25 mouse cellular contexts compared by ENCODE assay signal in the genomic region with DNA sequence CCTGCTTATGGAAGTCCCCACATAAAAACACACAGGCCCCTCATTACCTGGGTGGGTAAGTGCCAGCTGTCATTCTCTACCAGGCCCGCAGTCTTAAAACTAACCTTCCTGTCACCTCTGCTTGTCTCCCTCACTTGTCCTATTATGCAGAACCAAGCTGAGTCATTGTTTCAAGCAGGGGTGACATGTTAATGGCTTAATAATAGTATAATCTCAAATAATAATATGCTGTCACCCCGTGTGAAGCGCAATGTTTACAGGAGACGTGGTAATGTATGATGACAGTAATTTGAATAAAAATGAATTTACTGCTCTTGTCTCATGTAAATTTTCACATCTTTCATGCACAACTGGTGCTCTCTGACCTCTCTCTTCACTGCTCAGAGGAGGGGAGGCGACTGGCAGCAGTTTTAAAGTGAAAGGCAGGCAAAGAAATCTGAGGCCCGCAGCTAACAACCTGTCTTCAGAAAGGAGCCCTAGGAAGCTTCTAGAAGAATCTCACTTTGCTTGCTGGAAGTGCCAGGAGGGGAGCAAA.
"Had no signal": no experiment of that assay in that cellular context is flagged by ENCODE, and none has a peak within 500 bp of the region (broad histone marks: within the 10 kb centered on the region; RNA-seq: fewer than 3 reads in every experiment).

No protein-coding gene starts in this region.

- H3K27ac ChIP-seq: heart, adult 2 months; heart, embryonic 13.5 days; heart, embryonic 15.5 days; hindbrain, embryonic 12.5 days; hindbrain, embryonic 14.5 days; layer of hippocampus, adult 2 months; left cerebral cortex, adult 2 months; limb, embryonic 10.5 days; limb, embryonic 12.5 days; liver, embryonic 13.5 days; liver, embryonic 15.5 days had no signal

- H3K36me3 ChIP-seq: heart, embryonic 13.5 days; heart, embryonic 15.5 days; hindbrain, embryonic 12.5 days; limb, embryonic 10.5 days; limb, embryonic 12.5 days; liver, embryonic 13.5 days; liver, embryonic 15.5 days had no signal

- DNase-seq: gastrocnemius, postnatal 14 days; gastrocnemius, postnatal 36 days; heart, adult 2 months; heart, postnatal 14 days; heart, postnatal 36 days; kidney, adult 11 months; kidney, adult 2 months; kidney, adult 9 months; kidney, postnatal 25 days; liver; liver, embryonic 13.5 days; liver, postnatal 0 days had no signal

- H3K27me3 ChIP-seq: heart, embryonic 13.5 days; heart, embryonic 15.5 days; hindbrain, embryonic 12.5 days; liver, embryonic 13.5 days; liver, embryonic 15.5 days had no signal

- H3K4me1 ChIP-seq: limb, embryonic 12.5 days; liver, embryonic 13.5 days; liver, embryonic 15.5 days had no signal

- H3K4me3 ChIP-seq: heart, adult 2 months; heart, embryonic 13.5 days; heart, embryonic 15.5 days; hindbrain, embryonic 12.5 days; layer of hippocampus, adult 2 months; left cerebral cortex, adult 2 months; limb, embryonic 10.5 days; limb, embryonic 12.5 days; liver, embryonic 13.5 days; liver, embryonic 15.5 days had no signal

- H3K9ac ChIP-seq: heart, embryonic 13.5 days; heart, embryonic 15.5 days; hindbrain, embryonic 12.5 days; hindbrain, embryonic 14.5 days; limb, embryonic 12.5 days; liver, embryonic 13.5 days; liver, embryonic 15.5 days; liver, postnatal 0 days had no signal

- ATAC-seq: hindbrain, embryonic 16.5 days; intestine, embryonic 16.5 days; liver, postnatal 0 days had no signal

- H3K9me3 ChIP-seq: heart, embryonic 13.5 days; heart, embryonic 15.5 days; hindbrain, embryonic 12.5 days; limb, embryonic 10.5 days; limb, embryonic 12.5 days; liver, embryonic 13.5 days; liver, embryonic 15.5 days had no signal

- H3K4me2 ChIP-seq: heart, embryonic 11.5 days; heart, embryonic 13.5 days; heart, embryonic 15.5 days; hindbrain, embryonic 12.5 days; hindbrain, embryonic 14.5 days; limb, embryonic 12.5 days; liver, embryonic 11.5 days; liver, embryonic 13.5 days; liver, embryonic 15.5 days had no signal
